Mouse (Mus musculus) lung, embryonic 14.5 days (tissue): ENCODE measurements around the gene Il18bp. TPM values are rescaled to one million over a fixed set of nuclear protein-coding genes. Genes with fewer than 3 reads are reported as not detected.

Experiments
- ATAC-seq: fragments of 200-750 bp; cut with Nextera tagmentation; 2 replicates; pipeline ENCODE4 v1.8.0; 2017; ENCODE audit warnings: mild to moderate bottlenecking, moderate TSS enrichment, moderate library complexity; ENCODE audit not compliant: insufficient read depth
- DNase-seq: peaks from one replicate; pipeline ENCODE4 v3.0.0-alpha.2; 2015
- H3K27ac ChIP-seq: fragments of 300-500 bp; sonication (generic); 2 replicates; pipeline ENCODE4 v1.5.1; 2014; ENCODE audit warnings: low read depth, mild to moderate bottlenecking, moderate library complexity
- H3K27me3 ChIP-seq: fragments of 300-500 bp; sonication (generic); 2 replicates; pipeline ENCODE4 v1.6.1; 2014; ENCODE audit warnings: low read length, control low read depth; ENCODE audit not compliant: insufficient read depth
- H3K36me3 ChIP-seq: fragments of 300-500 bp; sonication (generic); 2 replicates; pipeline ENCODE4 v1.6.1; 2014; ENCODE audit warnings: control low read depth; ENCODE audit not compliant: insufficient read depth
- H3K4me1 ChIP-seq: fragments of 300-500 bp; sonication (generic); 2 replicates; pipeline ENCODE4 v1.6.1; 2014; ENCODE audit warnings: antibody characterized with exemption, control low read depth; ENCODE audit not compliant: insufficient read depth
- H3K4me2 ChIP-seq: fragments of 300-500 bp; sonication (generic); 2 replicates; pipeline ENCODE4 v1.6.1; 2014; ENCODE audit warnings: mild to moderate bottlenecking
- H3K4me3 ChIP-seq: fragments of 300-500 bp; sonication (generic); 2 replicates; pipeline ENCODE4 v1.5.1; 2014; ENCODE audit warnings: low read depth, low read length
- H3K9ac ChIP-seq: fragments of 300-500 bp; sonication (generic); 2 replicates; pipeline ENCODE4 v1.6.1; 2014
- H3K9me3 ChIP-seq: fragments of 300-500 bp; sonication (generic); 2 replicates; pipeline ENCODE4 v1.6.1; 2016; ENCODE audit warnings: low read depth, low read length, control low read depth
- CTCF ChIP-seq: IDR thresholded peaks from 2 replicates; pipeline ENCODE4 v1.5.1; 2016; ENCODE audit warnings: antibody characterized with exemption, low read depth
- WGBS: fragments of 180-500 bp; shearing (Covaris S2); extraction: QIAGEN DNeasy Blood & Tissue Kit; methylation state at CpG from one replicate; pipeline ENCODE4 v1.1.7; 2014; 5-methylcytosine and 5-hydroxymethylcytosine counted together
- polyA plus RNA-seq: library from polyadenylated mRNA; unstranded; fragments of >200 nt; fragmentation: Nextera tagmentation; extraction: Ambion mirVana; gene quantifications from 2 replicates; pipeline ENCODE4 v1.2.1, GENCODE M21; 2014

The Il18bp gene
- polyA plus RNA-seq, 1 experiment from 2014 or later = 2.6 TPM

DNA sequence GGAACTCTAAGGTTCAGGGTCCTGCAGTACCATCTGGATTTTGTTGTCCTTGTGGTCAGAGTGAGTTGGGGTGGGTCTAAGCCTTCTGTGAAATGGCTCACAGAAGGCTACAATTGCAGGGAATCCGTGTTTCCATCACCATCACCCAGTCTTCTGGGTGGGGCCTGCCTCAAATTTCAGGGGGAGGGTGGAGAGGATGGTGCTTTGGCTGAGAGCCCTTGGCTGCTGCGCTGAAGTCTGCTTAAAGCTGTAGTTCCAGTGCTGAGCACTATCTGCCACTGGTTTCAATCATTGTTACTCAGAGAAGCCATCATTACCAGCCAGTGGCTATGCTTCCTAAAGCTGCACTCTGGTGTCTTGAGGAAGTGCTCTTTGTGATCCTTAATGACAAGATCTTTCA is 44.0 kb downstream of the Il18bp start:
- Histone ChIP-seq H3K27ac (no peak overlapping the region), H3K36me3 (0 out of 2 replicates have a peak, but pooled peaks cover 14% of the 10 kb centered on the region), H3K4me3 (no peak overlapping the region), H3K9me3 (no peaks in the 10 kb centered on the region), H3K27me3 (no peaks in the 10 kb centered on the region), H3K9ac (no peak overlapping the region), H3K4me2 (no peak overlapping the region), H3K4me1 (peaks cover 8% of the 10 kb centered on the region)
- no peak for ATAC-seq
- no peak for TF ChIP-seq CTCF
- DNase-seq = peak; percentile 65
- 23% methylated on average over 2 of the region's 2 CpGs for WGBS

DNA sequence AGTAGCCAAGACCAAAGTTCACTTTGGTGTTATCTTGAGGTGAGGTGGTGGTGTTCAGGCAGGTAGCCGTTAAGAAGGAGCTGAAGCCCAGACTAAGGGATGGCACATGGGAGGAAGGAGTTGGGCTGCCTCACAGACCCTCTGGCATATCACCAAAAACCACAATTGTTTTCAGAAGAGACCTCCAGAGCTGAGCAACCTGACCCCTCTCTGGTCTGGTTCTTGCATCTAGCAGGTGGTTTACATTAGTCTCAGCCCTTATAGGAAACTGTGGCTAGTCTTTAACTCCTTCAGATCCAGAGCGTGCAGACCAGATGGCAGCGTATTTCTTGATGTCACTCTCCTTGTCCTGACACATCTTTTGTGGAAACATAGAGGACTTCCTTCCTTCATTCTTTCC is 44.8 kb downstream of the Il18bp start:
- ATAC-seq (no peak), DNase-seq (peak; percentile 45)
- no peak overlapping the region for H3K9ac ChIP-seq
- 0 out of 2 replicates have a peak overlapping the region, but pooled peaks have one; percentile 18 for H3K4me2 ChIP-seq
- 0 out of 2 replicates have a peak, but pooled peaks cover 11% of the 10 kb centered on the region for H3K36me3 ChIP-seq
- no peak overlapping the region for H3K4me3 ChIP-seq
- peaks cover 12% of the 10 kb centered on the region for H3K4me1 ChIP-seq
- H3K27me3 ChIP-seq = no peaks in the 10 kb centered on the region
- 54% methylated on average over 3 of the region's 3 CpGs for WGBS
- no peak overlapping the region; the same call in 1 of the 2 replicates for H3K27ac ChIP-seq
- H3K9me3 ChIP-seq = no peaks in the 10 kb centered on the region
- TF ChIP-seq CTCF = no peak

DNA sequence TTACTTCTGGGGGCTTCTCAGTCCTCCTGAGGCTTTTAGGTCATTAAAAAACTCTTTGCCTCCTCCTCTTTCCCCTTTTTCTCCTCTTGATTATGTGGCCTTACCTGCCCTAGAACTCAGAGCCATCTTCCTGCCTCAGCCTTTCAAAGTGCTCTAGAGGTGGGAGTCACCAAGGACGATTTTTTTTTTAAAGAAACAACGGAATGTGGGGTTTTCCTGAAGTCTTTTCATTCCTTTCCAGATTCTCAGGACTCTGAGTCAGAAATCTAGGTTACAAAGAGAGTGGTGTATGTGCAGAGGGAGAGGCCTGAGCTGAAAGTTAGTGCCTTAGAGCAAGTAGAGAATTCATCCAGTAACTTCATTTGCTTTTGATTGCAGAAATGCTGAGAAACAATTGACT is 46.8 kb downstream of the Il18bp start:
- Histone ChIP-seq H3K36me3 (0 out of 2 replicates have a peak, but pooled peaks cover 5% of the 10 kb centered on the region), H3K9ac (peak overlapping the region; percentile 84)

GRCm38 (mm10) chr7:101970821-101971461 is 47.5 kb downstream of the Il18bp start:
- Histone ChIP-seq H3K4me1 (peaks cover 25% of the 10 kb centered on the region), H3K9ac (peak overlapping the region; percentile 84), H3K27ac (peak overlapping the region; percentile 100), H3K27me3 (no peaks in the 10 kb centered on the region), H3K4me3 (peak overlapping the region; percentile 69), H3K36me3 (0 out of 2 replicates have a peak, but pooled peaks cover 5% of the 10 kb centered on the region), H3K4me2 (peak overlapping the region; percentile 69), H3K9me3 (no peaks in the 10 kb centered on the region)
- WGBS = 3% methylated on average over 19 of the region's 19 CpGs
- peak; percentile 91 for DNase-seq
- ATAC-seq = peak; percentile 70
- no peak; the same call in 1 of the 2 replicates for TF ChIP-seq CTCF

More for the DNA sequence above, 46.8 kb downstream of the Il18bp start:
- peak overlapping the region; percentile 100 for H3K27ac ChIP-seq
- H3K4me1 ChIP-seq = peaks cover 21% of the 10 kb centered on the region
- H3K9me3 ChIP-seq = no peaks in the 10 kb centered on the region
- ATAC-seq = no peak
- peak overlapping the region; percentile 69 for H3K4me3 ChIP-seq
- DNase-seq = no peak
- TF ChIP-seq CTCF = no peak
- no peaks in the 10 kb centered on the region for H3K27me3 ChIP-seq
- 39% methylated on average over 2 of the region's 2 CpGs for WGBS
- peak overlapping the region; percentile 69 for H3K4me2 ChIP-seq

GRCm38 (mm10) chr7:101970429-101970775 is 48.1 kb downstream of the Il18bp start:
- DNase-seq = peak; percentile 99
- no peak for TF ChIP-seq CTCF
- peak; percentile 67 for ATAC-seq
- H3K4me1 ChIP-seq = peaks cover 25% of the 10 kb centered on the region
- no peaks in the 10 kb centered on the region for H3K27me3 ChIP-seq
- peak overlapping the region; percentile 69 for H3K4me3 ChIP-seq
- H3K27ac ChIP-seq = peak overlapping the region; percentile 100
- no peaks in the 10 kb centered on the region for H3K9me3 ChIP-seq
- H3K9ac ChIP-seq = peak overlapping the region; percentile 84
- H3K4me2 ChIP-seq = peak overlapping the region; percentile 69
- H3K36me3 ChIP-seq = 0 out of 2 replicates have a peak, but pooled peaks cover 4% of the 10 kb centered on the region
- under 1% methylated on average over 16 of the region's 17 CpGs for WGBS

DNA sequence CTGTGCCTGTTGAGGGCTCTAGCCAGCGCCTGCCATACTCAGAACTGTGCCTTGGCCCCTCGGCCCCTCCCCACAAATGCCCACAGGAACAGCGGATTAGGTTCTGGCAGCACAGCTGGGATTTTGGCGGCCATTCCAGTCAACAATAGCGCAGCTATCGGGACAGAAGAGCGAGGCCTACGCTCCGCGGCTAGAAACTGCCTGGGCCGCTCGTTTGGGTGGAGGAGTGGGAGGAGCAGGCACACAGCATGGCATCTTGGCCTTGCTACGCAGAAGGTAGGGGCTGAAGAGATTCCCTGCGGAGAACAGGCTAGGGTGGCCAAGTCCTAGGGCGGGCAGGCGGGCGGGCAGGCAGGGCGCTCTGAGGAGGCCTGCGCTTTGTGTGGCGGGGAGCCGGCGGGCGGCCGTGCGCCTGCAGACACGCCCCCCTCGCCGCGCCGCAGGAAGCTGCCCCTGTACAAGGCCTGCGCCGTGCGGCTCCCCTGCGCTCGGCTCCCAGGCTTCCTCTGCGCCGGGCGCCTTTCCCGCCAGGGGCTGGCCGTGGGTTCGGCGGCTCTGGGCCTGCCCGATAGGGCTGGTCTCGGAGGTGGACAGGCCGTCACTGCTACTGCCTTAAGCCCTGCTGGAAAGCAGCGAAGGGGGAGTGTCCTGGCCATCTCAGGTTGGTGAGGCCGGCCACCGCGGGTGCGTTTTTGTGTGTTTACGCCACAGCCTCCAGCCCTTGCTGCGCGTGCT is 48.6 kb downstream of the Il18bp start:
- no peak for TF ChIP-seq CTCF
- Histone ChIP-seq H3K36me3 (no peaks in the 10 kb centered on the region), H3K9ac (peak overlapping the region; percentile 84), H3K27ac (peak overlapping the region; percentile 100), H3K4me1 (peaks cover 25% of the 10 kb centered on the region), H3K9me3 (no peaks in the 10 kb centered on the region), H3K27me3 (no peaks in the 10 kb centered on the region), H3K4me2 (peak overlapping the region; percentile 69), H3K4me3 (peak overlapping the region; percentile 69)
- under 1% methylated on average over 53 of the region's 53 CpGs for WGBS
- ATAC-seq (peak; percentile 90), DNase-seq (peak; percentile 91)

DNA sequence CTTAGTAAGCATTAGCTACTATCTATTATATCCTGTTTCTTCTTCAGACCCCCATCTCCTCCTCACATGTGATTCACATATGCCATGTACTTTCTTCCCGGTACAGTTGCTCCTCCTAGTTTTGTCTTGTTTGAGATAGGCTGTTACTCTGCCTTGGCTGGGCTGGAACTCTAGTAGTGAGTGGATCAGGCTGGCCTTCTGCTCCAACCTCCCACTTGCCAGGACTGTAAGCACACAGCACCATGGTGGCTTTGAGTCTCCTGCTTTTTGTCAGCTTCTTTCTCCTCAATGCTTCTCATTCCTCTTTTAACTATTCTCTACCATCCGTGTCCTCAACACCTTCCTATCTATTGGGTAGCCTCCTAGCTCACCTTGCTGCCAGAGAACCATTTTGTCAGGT is 49.7 kb downstream of the Il18bp start:
- Histone ChIP-seq H3K9ac (0 out of 2 replicates have a peak overlapping the region, but pooled peaks have one; percentile 11), H3K4me2 (peak overlapping the region; percentile 69), H3K4me3 (no peak overlapping the region), H3K27ac (peak overlapping the region; percentile 100), H3K9me3 (no peaks in the 10 kb centered on the region), H3K36me3 (no peaks in the 10 kb centered on the region), H3K27me3 (no peaks in the 10 kb centered on the region), H3K4me1 (peaks cover 25% of the 10 kb centered on the region)
- ATAC-seq (no peak), DNase-seq (no peak)
- 52% methylated on average over 2 of the region's 2 CpGs for WGBS
- TF ChIP-seq CTCF = no peak
